Mouse (Mus musculus) stomach, postnatal 0 days (tissue): ENCODE measurements at regions not wholly inside any gene's neighbourhood (a gene's known extent, or its start where the extent isn't known, plus 50 kb on each side); places are given as distances from the start of the nearest gene placed in this dataset.

ENCODE experiments used
- ATAC-seq: fragments of 200-750 bp; cut with Nextera tagmentation; 2 replicates; pipeline ENCODE4 v1.8.0; 2017; ENCODE audit not compliant: low FRiP score, low TSS enrichment
- DNase-seq: peaks from one replicate; pipeline ENCODE4 v3.0.0-alpha.2; 2016; ENCODE audit warnings: low spot score
- H3K27ac ChIP-seq: fragments of 300-500 bp; sonication (generic); replicated peaks from 2 replicates; pipeline ENCODE4 v1.5.1; 2014; ENCODE audit warnings: mild to moderate bottlenecking, control low read depth
- H3K27me3 ChIP-seq: fragments of 300-500 bp; sonication (generic); 2 replicates; pipeline ENCODE4 v1.6.1; 2014; ENCODE audit warnings: low read length; ENCODE audit not compliant: control insufficient read depth, insufficient read depth
- H3K36me3 ChIP-seq: fragments of 300-500 bp; sonication (generic); 2 replicates; pipeline ENCODE4 v1.6.1; 2014; ENCODE audit warnings: low read length, mixed read lengths; ENCODE audit not compliant: control insufficient read depth, insufficient read depth
- H3K4me1 ChIP-seq: fragments of 300-500 bp; sonication (generic); replicated peaks from 2 replicates; pipeline ENCODE4 v1.6.1; 2014; ENCODE audit warnings: antibody characterized with exemption; ENCODE audit not compliant: control insufficient read depth, insufficient read depth
- H3K4me2 ChIP-seq: fragments of 300-500 bp; sonication (generic); replicated peaks from 2 replicates; pipeline ENCODE4 v1.6.1; 2014; ENCODE audit warnings: low read depth, mild to moderate bottlenecking, control low read depth, moderate library complexity
- H3K4me3 ChIP-seq: fragments of 300-500 bp; sonication (generic); 2 replicates; pipeline ENCODE4 v1.5.1; 2014; ENCODE audit warnings: low read depth, low read length, control low read depth
- H3K9ac ChIP-seq: fragments of 300-500 bp; sonication (generic); 2 replicates; pipeline ENCODE4 v1.6.1; 2014; ENCODE audit warnings: mild to moderate bottlenecking, low read length, control low read depth, mixed read lengths
- H3K9me3 ChIP-seq: fragments of 300-500 bp; sonication (generic); 2 replicates; pipeline ENCODE4 v1.6.1; 2016; ENCODE audit warnings: low read length; ENCODE audit not compliant: control insufficient read depth
- CTCF ChIP-seq: IDR thresholded peaks from 2 replicates; pipeline ENCODE4 v1.5.1; 2016; ENCODE audit warnings: antibody characterized with exemption, low read depth, mild to moderate bottlenecking, moderate library complexity
- EP300 ChIP-seq: optimal IDR thresholded peaks from 2 replicates; pipeline ENCODE3; 2016; ENCODE audit warnings: antibody characterized with exemption
- WGBS: fragments of 180-500 bp; shearing (Covaris S2); extraction: QIAGEN DNeasy Blood & Tissue Kit; methylation state at CpG from one replicate; pipeline ENCODE4 v1.1.7; 2014; 5-methylcytosine and 5-hydroxymethylcytosine counted together

DNA sequence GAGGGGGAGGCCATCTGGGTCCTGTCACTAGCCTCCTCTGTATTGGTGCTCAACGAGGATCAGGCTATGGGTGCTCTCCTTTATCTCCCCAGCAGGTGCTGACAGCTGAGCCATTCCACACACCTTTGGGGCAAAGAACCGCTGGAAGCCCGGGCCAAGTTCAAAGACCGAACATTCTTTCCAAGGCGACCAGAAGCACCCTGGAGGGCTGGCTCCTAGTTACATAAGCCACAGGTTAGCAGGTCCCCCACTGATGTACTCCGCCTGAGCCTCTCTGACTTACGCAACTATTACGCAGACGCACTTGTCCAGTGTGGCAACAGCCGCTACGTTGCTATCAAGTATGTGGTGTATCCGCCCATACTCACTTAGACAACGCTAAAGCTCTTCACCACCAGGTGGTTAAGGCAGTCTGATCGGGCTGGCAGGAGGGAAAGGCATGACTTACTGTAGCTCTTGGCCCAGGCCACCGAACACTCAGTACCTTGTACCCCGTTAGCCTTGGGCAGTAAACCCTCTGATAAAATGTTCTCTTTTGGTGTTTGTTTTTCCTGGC is 69.2 kb downstream of the Gm33543 start:
- ATAC-seq, result peak; percentile 49; the same call in 1 of the 2 replicates

DNA sequence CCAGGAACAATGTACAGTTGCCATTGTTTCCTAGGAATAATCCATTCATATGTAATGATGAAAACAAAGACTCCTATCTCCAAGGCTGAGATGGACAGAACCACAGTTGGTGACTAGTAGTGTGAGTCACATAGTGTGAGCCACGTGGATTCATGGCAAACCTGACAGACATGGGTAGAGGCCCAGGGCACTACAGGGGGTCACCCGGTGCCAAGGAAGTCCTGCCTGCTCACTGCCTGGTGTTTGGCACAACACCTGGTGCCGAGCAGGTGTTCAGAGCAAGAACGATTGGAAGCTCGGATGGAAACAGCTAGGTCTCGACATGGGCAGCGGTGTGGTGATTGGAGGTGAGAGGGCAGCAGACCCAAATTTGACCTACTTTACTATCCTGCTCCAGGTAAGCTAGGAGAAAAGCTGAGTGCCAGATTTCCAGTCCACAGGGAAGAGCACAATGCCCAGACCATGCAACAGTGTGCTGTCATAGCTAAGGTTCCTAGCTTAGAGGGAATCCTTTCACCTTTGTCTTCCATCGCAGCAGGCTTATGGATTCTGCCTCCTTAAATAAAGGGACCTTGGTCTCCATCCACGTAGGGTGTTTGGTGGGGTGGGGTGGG is 69.8 kb downstream of the Gm33543 start:
- H3K4me1 ChIP-seq, result no peaks in the 10 kb centered on the region
- DNase-seq (no peak), ATAC-seq (no peak)
- H3K36me3 ChIP-seq, result no peaks in the 10 kb centered on the region
- no peaks in the 10 kb centered on the region for H3K27me3 ChIP-seq
- H3K9me3 ChIP-seq, result no peaks in the 10 kb centered on the region
- TF ChIP-seq EP300 (no peak), CTCF (no peak)
- no peak overlapping the region for H3K4me2 ChIP-seq
- no peak overlapping the region for H3K4me3 ChIP-seq
- WGBS, result 92% methylated on average over 9 of the region's 9 CpGs
- H3K27ac ChIP-seq, result no peak overlapping the region
- H3K9ac ChIP-seq, result no peak overlapping the region

More for the DNA sequence above, 69.2 kb downstream of the Gm33543 start:
- 86% methylated on average over 16 of the region's 16 CpGs for WGBS
- Histone ChIP-seq H3K9ac (no peak overlapping the region), H3K36me3 (no peaks in the 10 kb centered on the region), H3K27me3 (no peaks in the 10 kb centered on the region), H3K4me1 (no peaks in the 10 kb centered on the region), H3K27ac (no peak overlapping the region), H3K4me3 (no peak overlapping the region), H3K4me2 (no peak overlapping the region), H3K9me3 (no peaks in the 10 kb centered on the region)
- TF ChIP-seq CTCF, result peak; percentile 16; the same call in 1 of the 2 replicates
- TF ChIP-seq EP300, result no peak
- no peak for DNase-seq

DNA sequence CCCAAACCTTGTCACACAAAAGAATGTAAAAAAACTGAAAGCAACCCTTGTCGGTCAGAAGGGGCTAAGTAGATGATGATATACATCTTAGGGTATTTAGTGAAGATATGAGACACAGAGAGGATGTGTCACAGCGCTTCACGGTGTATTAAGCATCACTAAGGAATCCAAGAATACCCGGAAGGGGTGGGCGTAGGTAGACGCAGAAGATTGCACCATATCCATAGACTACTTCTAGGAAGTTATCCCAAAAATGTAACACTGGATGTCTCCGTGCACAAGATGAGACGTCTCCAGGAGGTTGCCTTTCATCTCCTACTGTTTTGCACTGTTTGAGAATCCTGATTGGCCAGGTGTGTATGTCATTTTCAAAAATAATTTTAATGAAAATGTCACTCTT is 73.8 kb downstream of the Gm33543 start:
- Histone ChIP-seq H3K36me3 (no peaks in the 10 kb centered on the region), H3K4me1 (no peaks in the 10 kb centered on the region), H3K4me3 (no peak overlapping the region), H3K27ac (no peak overlapping the region), H3K27me3 (no peaks in the 10 kb centered on the region), H3K9ac (no peak overlapping the region), H3K4me2 (no peak overlapping the region), H3K9me3 (no peaks in the 10 kb centered on the region)
- no peak for ATAC-seq
- DNase-seq, result no peak
- no peak for TF ChIP-seq EP300
- no peak for TF ChIP-seq CTCF
- WGBS, result 83% methylated on average over 8 of the region's 8 CpGs

DNA sequence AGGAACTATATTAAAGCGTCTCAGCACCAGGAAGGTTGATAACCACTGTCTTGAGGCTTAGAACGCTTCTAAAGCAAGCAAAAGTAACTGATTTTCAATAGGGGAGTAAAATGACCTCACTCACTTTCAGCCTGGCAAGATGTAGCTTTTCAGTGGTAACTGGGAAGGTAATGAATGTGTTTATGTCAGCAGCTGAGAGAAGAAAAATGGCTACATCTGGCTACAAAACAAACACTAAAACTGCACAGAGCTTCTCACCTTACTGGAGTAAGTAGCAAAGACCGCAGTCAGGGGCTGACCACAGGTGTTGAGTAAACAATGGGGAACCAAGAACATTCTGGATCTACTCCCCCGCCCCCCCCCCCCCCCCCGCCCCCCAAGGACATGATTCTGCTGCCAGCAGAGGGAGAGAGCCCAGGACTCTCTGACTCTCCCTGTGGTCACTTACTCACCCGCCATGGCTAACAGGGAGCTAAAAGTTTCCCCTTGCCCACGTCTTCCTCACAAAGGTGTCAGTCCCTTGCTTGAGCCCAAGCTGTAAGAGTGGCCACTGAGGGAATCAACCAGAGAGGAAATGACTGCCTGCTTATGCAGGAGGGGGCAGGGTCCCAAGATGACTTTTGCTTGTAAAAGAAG is 75.1 kb downstream of the Gm33543 start:
- Histone ChIP-seq H3K9ac (no peak overlapping the region), H3K27ac (no peak overlapping the region), H3K4me3 (no peak overlapping the region), H3K4me2 (no peak overlapping the region), H3K4me1 (no peaks in the 10 kb centered on the region), H3K27me3 (no peaks in the 10 kb centered on the region), H3K9me3 (no peaks in the 10 kb centered on the region), H3K36me3 (no peaks in the 10 kb centered on the region)
- DNase-seq, result no peak
- TF ChIP-seq CTCF (no peak), EP300 (no peak)
- no peak for ATAC-seq
- WGBS, result 20% methylated on average over 7 of the region's 7 CpGs

DNA sequence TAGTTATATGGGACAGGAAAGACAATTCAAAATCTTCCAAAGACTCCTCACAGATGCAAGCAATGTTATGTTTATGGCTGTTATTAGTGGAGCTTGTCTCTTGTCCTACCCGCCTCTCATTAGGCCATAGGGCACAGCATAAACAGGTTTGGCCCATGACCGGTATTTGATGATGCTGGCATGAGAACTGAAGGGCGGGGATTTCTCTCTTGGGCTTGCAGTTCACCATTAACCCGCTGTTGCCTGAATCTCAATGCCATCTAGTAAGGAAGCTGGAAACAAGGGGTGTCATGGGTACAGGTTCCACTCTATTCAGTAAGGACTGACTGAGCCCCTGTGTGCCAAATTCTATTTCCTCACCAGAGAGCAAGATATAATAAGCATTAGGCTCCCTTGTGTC is 78.6 kb downstream of the Gm33543 start:
- TF ChIP-seq EP300 (no peak), CTCF (no peak)
- Histone ChIP-seq H3K36me3 (no peaks in the 10 kb centered on the region), H3K9me3 (no peaks in the 10 kb centered on the region), H3K4me1 (no peaks in the 10 kb centered on the region), H3K27me3 (no peaks in the 10 kb centered on the region), H3K9ac (no peak overlapping the region), H3K4me3 (no peak overlapping the region), H3K27ac (no peak overlapping the region), H3K4me2 (no peak overlapping the region)
- ATAC-seq, result peak; percentile 57; the same call in 1 of the 2 replicates
- WGBS, result 51% methylated on average over 4 of the region's 4 CpGs
- DNase-seq, result peak; percentile 34

DNA sequence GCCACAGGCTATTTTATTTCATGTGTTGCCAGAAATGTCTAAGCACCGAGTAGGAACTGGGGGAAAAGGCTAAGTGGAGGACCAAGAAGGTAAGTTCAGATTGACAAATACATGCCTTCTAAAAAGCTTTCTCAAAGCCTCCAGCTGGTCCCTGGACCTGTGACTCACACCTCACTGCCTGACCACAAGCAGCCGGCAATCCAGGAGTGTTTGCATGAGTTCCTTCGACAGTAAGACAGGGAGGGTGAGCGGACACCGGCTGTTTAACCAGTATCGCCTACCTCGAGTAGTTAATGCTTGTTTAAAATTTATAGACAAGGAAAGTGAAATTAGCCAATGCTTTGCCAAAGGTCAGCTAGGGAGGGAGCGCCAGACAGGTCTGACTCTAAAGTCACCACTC is 80.1 kb downstream of the Gm33543 start:
- 26% methylated on average over 8 of the region's 8 CpGs for WGBS
- H3K4me1 ChIP-seq, result no peaks in the 10 kb centered on the region
- no peak overlapping the region for H3K9ac ChIP-seq
- no peak for TF ChIP-seq EP300
- no peak for TF ChIP-seq CTCF
- no peaks in the 10 kb centered on the region for H3K27me3 ChIP-seq
- no peaks in the 10 kb centered on the region for H3K36me3 ChIP-seq
- no peak overlapping the region for H3K4me3 ChIP-seq
- peak; percentile 57 for DNase-seq
- no peaks in the 10 kb centered on the region for H3K9me3 ChIP-seq
- H3K4me2 ChIP-seq, result no peak overlapping the region
- H3K27ac ChIP-seq, result 0 out of 2 replicates have a peak overlapping the region, but pooled peaks have one; percentile 18
- peak; percentile 76 for ATAC-seq
